Mouse (Mus musculus) forebrain, embryonic 10.5 days (tissue): ENCODE measurements around the gene Dlk1. TPM values are rescaled to one million over a fixed set of nuclear protein-coding genes. Genes with fewer than 3 reads are reported as not detected.
A peak's percentile ranks its signal among the peaks of the same experiment; 100 is the strongest.
"Not testable (repeated sequence)": the region's sequence is repeated elsewhere in the genome, so short reads cannot be mapped to it uniquely, and the experiment has no call there.

ENCODE experiments used
- DNase-seq: peaks from one replicate; pipeline ENCODE4 v3.0.0-alpha.2; 2017; ENCODE audit warnings: low spot score; ENCODE audit errors: extremely low spot score
- H3K27ac ChIP-seq: fragments of 300-500 bp; sonication (generic); 2 replicates; pipeline ENCODE4 v1.5.1; 2016; ENCODE audit warnings: mild to moderate bottlenecking
- H3K27me3 ChIP-seq: fragments of 300-500 bp; sonication (generic); 2 replicates; pipeline ENCODE4 v1.6.1; 2016; ENCODE audit warnings: mild to moderate bottlenecking; ENCODE audit not compliant: poor library complexity, severe bottlenecking
- H3K36me3 ChIP-seq: fragments of 300-500 bp; sonication (generic); replicated peaks from 2 replicates; pipeline ENCODE4 v1.6.1; 2016; ENCODE audit warnings: mild to moderate bottlenecking, moderate library complexity
- H3K4me1 ChIP-seq: fragments of 300-500 bp; sonication (generic); 2 replicates; pipeline ENCODE4 v1.6.1; 2016
- H3K4me3 ChIP-seq: fragments of 300-500 bp; sonication (generic); 2 replicates; pipeline ENCODE4 v1.5.1; 2016; ENCODE audit warnings: mild to moderate bottlenecking, moderate library complexity
- H3K9me3 ChIP-seq: fragments of 300-500 bp; sonication (generic); 2 replicates; pipeline ENCODE4 v1.6.1; 2016; ENCODE audit warnings: mild to moderate bottlenecking, moderate library complexity
- WGBS: fragments of 180-500 bp; shearing (Covaris S2); methylation state at CpG from one replicate; pipeline ENCODE4 v1.1.7; 2016; 5-methylcytosine and 5-hydroxymethylcytosine counted together
- polyA plus RNA-seq: library from polyadenylated mRNA; unstranded; fragments of >200 nt; fragmentation: Nextera tagmentation; extraction: Ambion mirVana; gene quantifications from 2 replicates; pipeline ENCODE4 v1.2.1, GENCODE M21; 2016

The Dlk1 gene
- polyA plus RNA-seq, 1 experiment from 2014 or later, result 200 TPM

GRCm38 (mm10) chr12:109459481-109460401, 7.1 kb downstream of the Dlk1 start:
- Histone ChIP-seq H3K27ac (peak overlapping the region; percentile 61), H3K4me1 (peaks cover 79% of the 10 kb centered on the region), H3K36me3 (peaks cover 22% of the 10 kb centered on the region), H3K9me3 (no peaks in the 10 kb centered on the region), H3K27me3 (peaks cover 99% of the 10 kb centered on the region), H3K4me3 (peak overlapping the region; percentile 32)
- 33% methylated on average over 49 of the region's 49 CpGs for WGBS
- peak; percentile 35 for DNase-seq

- H3K27me3 ChIP-seq, result peaks cover 76% of the 10 kb centered on the region
- no peaks in the 10 kb centered on the region for H3K9me3 ChIP-seq
- no peak overlapping the region for H3K4me3 ChIP-seq
- DNase-seq, result no peak
- no peak overlapping the region for H3K27ac ChIP-seq
- H3K4me1 ChIP-seq, result peaks cover 61% of the 10 kb centered on the region
- 73% methylated on average over 10 of the region's 10 CpGs for WGBS
- H3K36me3 ChIP-seq, result peaks cover 18% of the 10 kb centered on the region
Measured at GRCm38 (mm10) chr12:109462594-109462993, 10.0 kb downstream of the Dlk1 start.

- not testable (repeated sequence) for DNase-seq, H3K36me3 ChIP-seq, H3K27ac ChIP-seq, H3K9me3 ChIP-seq, H3K4me3 ChIP-seq
- H3K4me1 ChIP-seq, result peaks cover 19% of the 10 kb centered on the region
- peaks cover 28% of the 10 kb centered on the region for H3K27me3 ChIP-seq
- 84% methylated on average over 4 of the region's 4 CpGs for WGBS
Measured at GRCm38 (mm10) chr12:109467417-109467816, 14.8 kb downstream of the Dlk1 start.

GRCm38 (mm10) chr12:109469793-109470192, 17.2 kb downstream of the Dlk1 start:
- no peaks in the 10 kb centered on the region for H3K9me3 ChIP-seq
- WGBS, result 92% methylated on average over 8 of the region's 8 CpGs
- no peak overlapping the region for H3K27ac ChIP-seq
- H3K27me3 ChIP-seq, result peaks cover 21% of the 10 kb centered on the region
- no peak for DNase-seq
- H3K4me1 ChIP-seq, result peaks cover 25% of the 10 kb centered on the region
- no peaks in the 10 kb centered on the region for H3K36me3 ChIP-seq
- no peak overlapping the region for H3K4me3 ChIP-seq

- WGBS, result 88% methylated on average over 11 of the region's 11 CpGs
- H3K36me3 ChIP-seq, result no peaks in the 10 kb centered on the region
- peaks cover 43% of the 10 kb centered on the region for H3K27me3 ChIP-seq
- no peaks in the 10 kb centered on the region for H3K9me3 ChIP-seq
- H3K27ac ChIP-seq, result no peak overlapping the region
- H3K4me1 ChIP-seq, result peaks cover 16% of the 10 kb centered on the region
- no peak for DNase-seq
- H3K4me3 ChIP-seq, result no peak overlapping the region
Measured at GRCm38 (mm10) chr12:109472627-109473026, 20.0 kb downstream of the Dlk1 start.

GRCm38 (mm10) chr12:109473575-109473976, 21.0 kb downstream of the Dlk1 start:
- 69% methylated on average over 6 of the region's 6 CpGs for WGBS
- peaks cover 16% of the 10 kb centered on the region for H3K4me1 ChIP-seq
- no peak overlapping the region for H3K4me3 ChIP-seq
- H3K36me3 ChIP-seq, result no peaks in the 10 kb centered on the region
- no peaks in the 10 kb centered on the region for H3K9me3 ChIP-seq
- H3K27me3 ChIP-seq, result peaks cover 52% of the 10 kb centered on the region
- H3K27ac ChIP-seq, result peak overlapping the region; percentile 35; the same call in 1 of the 2 replicates
- DNase-seq, result no peak

- H3K9me3 ChIP-seq, result no peaks in the 10 kb centered on the region
- WGBS, result 85% methylated on average over 9 of the region's 9 CpGs
- H3K4me3 ChIP-seq, result no peak overlapping the region
- no peak for DNase-seq
- H3K4me1 ChIP-seq, result peaks cover 16% of the 10 kb centered on the region
- H3K27ac ChIP-seq, result no peak overlapping the region
- peaks cover 55% of the 10 kb centered on the region for H3K27me3 ChIP-seq
- H3K36me3 ChIP-seq, result no peaks in the 10 kb centered on the region
Measured at GRCm38 (mm10) chr12:109474187-109474606, 21.6 kb downstream of the Dlk1 start.

GRCm38 (mm10) chr12:109475501-109475900, 22.9 kb downstream of the Dlk1 start:
- Histone ChIP-seq H3K4me1 (peaks cover 16% of the 10 kb centered on the region), H3K27me3 (peaks cover 55% of the 10 kb centered on the region), H3K36me3 (no peaks in the 10 kb centered on the region), H3K4me3 (no peak overlapping the region), H3K27ac (no peak overlapping the region), H3K9me3 (no peaks in the 10 kb centered on the region)
- WGBS, result 87% methylated on average over 4 of the region's 4 CpGs
- no peak for DNase-seq

- not testable (repeated sequence) for H3K4me1 ChIP-seq, H3K27me3 ChIP-seq, DNase-seq, H3K9me3 ChIP-seq, H3K27ac ChIP-seq, H3K36me3 ChIP-seq, H3K4me3 ChIP-seq
- WGBS, result 66% methylated on average over 1 of the region's 1 CpGs
Measured at GRCm38 (mm10) chr12:109486525-109486924, 33.9 kb downstream of the Dlk1 start.

- no peaks in the 10 kb centered on the region for H3K36me3 ChIP-seq
- H3K4me3 ChIP-seq, result no peak overlapping the region
- peaks cover 26% of the 10 kb centered on the region for H3K4me1 ChIP-seq
- no peak overlapping the region for H3K27ac ChIP-seq
- WGBS, result 79% methylated on average over 3 of the region's 3 CpGs
- peaks cover 9% of the 10 kb centered on the region; the same call in 1 of the 2 replicates for H3K27me3 ChIP-seq
- no peak for DNase-seq
- H3K9me3 ChIP-seq, result no peaks in the 10 kb centered on the region
Measured at GRCm38 (mm10) chr12:109491701-109492100, 39.1 kb downstream of the Dlk1 start.

- DNase-seq, result no peak
- H3K27me3 ChIP-seq, result peaks cover 13% of the 10 kb centered on the region; the same call in 1 of the 2 replicates
- peaks cover 30% of the 10 kb centered on the region for H3K4me1 ChIP-seq
- no peak overlapping the region for H3K27ac ChIP-seq
- no peaks in the 10 kb centered on the region for H3K9me3 ChIP-seq
- no peak overlapping the region for H3K4me3 ChIP-seq
- H3K36me3 ChIP-seq, result no peaks in the 10 kb centered on the region
- WGBS, result 95% methylated on average over 9 of the region's 9 CpGs
Measured at GRCm38 (mm10) chr12:109493381-109493780, 40.8 kb downstream of the Dlk1 start.

- Histone ChIP-seq H3K4me1 (peaks cover 36% of the 10 kb centered on the region), H3K27ac (peak overlapping the region; percentile 40; the same call in 1 of the 2 replicates), H3K36me3 (no peaks in the 10 kb centered on the region), H3K27me3 (peaks cover 13% of the 10 kb centered on the region; the same call in 1 of the 2 replicates), H3K4me3 (no peak overlapping the region), H3K9me3 (no peaks in the 10 kb centered on the region)
- WGBS, result 86% methylated on average over 20 of the region's 20 CpGs
- no peak for DNase-seq
Measured at GRCm38 (mm10) chr12:109495016-109495644, 42.5 kb downstream of the Dlk1 start.

- 0 out of 2 replicates have a peak overlapping the region, but pooled peaks have one; percentile 35 for H3K27ac ChIP-seq
- 63% methylated on average over 6 of the region's 6 CpGs for WGBS
- H3K4me3 ChIP-seq, result no peak overlapping the region
- DNase-seq, result no peak
- peaks cover 13% of the 10 kb centered on the region; the same call in 1 of the 2 replicates for H3K27me3 ChIP-seq
- H3K36me3 ChIP-seq, result no peaks in the 10 kb centered on the region
- peaks cover 45% of the 10 kb centered on the region for H3K4me1 ChIP-seq
- no peaks in the 10 kb centered on the region for H3K9me3 ChIP-seq
Measured at GRCm38 (mm10) chr12:109496397-109496796, 43.8 kb downstream of the Dlk1 start.
